Mouse (Mus musculus) erythroblast, adult 5-6 weeks (primary cell): ENCODE data around the gene Nkpd1. TPM values are rescaled to one million over a fixed set of nuclear protein-coding genes. Genes with fewer than 3 reads are reported as not detected.

ENCODE experiments used
- ATAC-seq: replicated peaks from 2 replicates; pipeline ENCODE4 v1.8.0; 2016; ENCODE audit warnings: moderate number of reproducible peaks, mild to moderate bottlenecking, moderate TSS enrichment, inconsistent platforms; ENCODE audit not compliant: poor library complexity, low FRiP score, severe bottlenecking
- total RNA-seq, 2 experiments: library from RNA; stranded (forward) in 1 of 2; stranded (reverse) in 1 of 2; fragments of 150-400 nt in 1 of 2; fragments of 200-764, 138-1000 nt in 1 of 2; gene quantifications; 2 replicates each; pipeline versions ENCODE4 v1.2.3 to v1.2.4; 2015 to 2017; ENCODE audit warnings: low replicate concordance in 2 of 2

Gene Nkpd1
- total RNA-seq, 2 experiments from 2014 or later: not detected

DNA sequence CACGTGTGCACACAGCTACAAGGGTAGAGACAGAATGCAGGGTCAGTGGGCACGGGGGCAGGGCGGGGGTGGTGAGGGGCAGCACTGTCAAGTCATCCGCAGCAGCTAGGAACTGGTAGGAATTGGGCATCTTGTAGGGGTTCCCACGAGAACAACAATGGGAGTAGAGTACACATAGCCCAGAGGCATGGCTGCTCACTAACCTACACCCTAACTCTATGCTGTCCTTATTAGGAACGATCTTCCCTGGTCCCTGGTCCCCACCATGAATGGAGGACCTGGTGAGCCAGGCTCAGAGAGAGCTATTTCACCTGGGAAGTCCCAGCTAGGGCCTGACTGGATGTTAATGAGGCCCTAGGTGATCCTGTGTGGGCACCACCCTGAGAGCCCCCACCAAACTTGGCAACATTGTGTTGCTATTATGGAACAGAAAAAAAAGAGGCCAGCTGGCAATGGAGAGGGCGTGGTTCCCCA is 24.1 kb downstream of the Nkpd1 start:
- ATAC-seq: no peak

DNA sequence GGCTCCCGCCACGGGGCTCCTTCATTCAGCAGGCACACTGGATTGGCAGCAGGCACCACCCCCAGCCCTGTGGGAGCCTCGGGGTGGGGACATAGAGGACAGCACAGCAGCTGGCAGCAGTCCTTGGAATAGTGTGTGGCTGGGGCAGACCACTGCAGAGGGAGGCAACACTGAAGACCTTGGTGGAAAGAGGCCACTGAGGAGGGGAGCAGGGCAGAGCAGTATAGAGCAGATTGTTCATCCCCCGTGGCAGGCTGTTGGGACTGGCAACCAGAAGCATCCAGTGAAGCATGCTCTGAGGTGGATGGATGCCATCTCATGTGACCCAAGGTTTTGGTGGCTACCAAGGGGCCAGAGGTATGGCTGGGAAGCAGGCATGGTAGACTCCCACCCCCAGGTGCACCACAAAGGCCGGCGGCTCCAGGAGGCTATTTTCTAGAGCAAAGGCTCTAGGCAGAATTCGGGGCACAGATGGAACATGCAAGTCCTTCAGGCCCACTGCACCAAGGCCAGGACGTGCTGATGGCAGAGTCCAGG is 24.6 kb downstream of the Nkpd1 start:
- ATAC-seq: no peak

DNA sequence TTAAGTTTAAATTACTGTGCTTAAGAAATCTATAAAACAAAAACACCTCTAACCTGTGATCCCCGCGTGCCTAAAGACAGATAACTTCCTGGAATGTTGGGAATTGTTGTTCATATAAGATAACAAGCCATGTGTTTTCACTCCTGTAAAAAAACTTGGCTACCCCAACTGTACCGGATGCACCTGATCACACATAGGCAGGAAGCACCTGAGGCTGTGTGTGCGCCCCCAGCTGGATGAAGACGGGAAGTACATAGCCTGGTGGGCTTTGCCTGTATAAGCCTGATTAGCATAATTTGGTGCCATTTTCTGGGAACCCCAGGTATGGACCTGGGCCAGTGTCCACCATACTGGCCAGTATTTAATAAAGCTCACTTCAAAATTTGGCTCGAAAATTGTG is 25.9 kb downstream of the Nkpd1 start:
- ATAC-seq: no peak

DNA sequence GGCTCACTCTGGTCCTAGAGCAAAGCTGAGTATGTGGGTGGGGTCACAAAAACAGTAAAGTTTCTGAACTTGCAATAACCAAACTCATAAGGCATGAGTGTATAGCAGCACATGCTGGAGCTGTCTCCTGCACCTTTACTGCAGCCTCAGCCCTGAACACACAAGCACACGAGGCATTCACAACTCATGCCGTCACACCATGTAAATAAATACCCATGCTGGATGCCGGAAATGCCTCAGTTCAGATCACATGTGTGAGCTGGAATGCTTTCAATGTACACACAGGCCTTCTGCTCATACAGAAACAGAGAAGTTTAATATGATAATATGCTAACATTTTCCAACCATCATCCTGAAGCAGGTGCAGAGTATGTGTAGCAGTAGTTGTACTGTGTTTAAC is 28.4 kb downstream of the Nkpd1 start:
- ATAC-seq: no peak

DNA sequence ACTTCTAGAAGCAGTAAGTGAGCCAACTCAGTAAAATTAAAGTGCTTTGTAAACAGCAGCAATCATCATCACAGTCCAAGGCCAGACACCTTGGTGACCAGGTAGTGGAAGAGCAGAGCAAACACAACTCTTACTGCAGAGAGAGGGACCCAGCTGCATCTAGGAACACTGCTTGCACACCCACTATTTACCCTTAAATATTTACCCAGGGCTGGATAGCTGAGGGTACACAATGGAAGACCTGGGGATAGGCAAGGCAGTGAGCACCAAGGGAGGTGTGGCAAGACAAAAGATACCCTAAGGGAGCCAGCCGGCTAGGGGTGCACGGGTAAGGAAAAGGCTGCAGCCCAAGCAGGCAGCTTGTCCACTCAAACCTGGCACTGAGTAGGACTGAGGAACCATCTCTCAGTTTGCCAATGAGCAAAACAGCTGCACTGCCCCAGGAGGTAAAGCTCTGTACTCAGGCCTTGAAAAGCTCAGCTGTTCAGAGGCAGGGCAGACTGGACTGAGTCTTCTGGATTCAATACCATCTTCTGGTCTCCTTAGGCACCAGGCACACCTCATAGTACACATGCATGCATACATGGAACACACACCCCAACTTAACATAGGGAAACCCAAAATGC is 29.8 kb downstream of the Nkpd1 start:
- ATAC-seq: no peak

DNA sequence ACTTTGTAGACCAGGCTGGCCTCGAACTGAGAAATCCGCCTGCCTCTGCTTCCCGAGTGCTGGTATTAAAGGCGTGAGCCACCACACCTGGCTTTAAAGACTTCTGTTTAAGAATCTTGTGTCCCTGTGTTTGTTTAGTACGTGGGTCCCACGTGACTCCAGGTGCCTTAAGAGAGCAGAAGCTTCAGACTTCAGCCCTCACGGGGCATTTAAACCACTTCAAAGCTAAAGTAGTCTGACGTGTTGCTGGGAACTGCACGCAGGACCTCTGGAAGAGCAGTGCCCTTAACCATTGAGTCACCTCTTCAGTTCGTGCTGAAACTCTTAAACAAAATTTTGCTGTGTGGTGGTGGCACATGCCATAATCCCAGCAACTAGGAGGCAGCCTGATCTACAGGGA is 31.8 kb downstream of the Nkpd1 start:
- no peak for ATAC-seq

DNA sequence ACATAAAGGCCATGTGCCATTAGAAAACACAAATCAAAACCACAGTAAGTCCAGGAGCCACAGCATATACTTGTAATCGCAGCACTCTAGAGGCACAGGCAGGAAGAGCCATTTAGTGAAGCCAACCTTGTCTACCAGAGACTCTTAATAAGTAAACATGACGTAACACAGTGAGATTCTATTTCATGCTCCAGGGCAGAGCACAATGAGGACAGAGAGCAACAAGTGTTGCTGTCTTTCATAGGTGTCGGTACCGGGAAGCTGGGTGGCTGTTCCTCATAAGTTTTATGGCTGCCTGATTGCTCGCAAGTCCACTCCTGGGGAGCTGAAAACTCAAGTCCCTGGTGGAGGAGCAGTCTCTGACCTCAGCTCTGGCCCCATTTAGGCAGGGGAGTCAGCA is 34.0 kb downstream of the Nkpd1 start:
- ATAC-seq: no peak

DNA sequence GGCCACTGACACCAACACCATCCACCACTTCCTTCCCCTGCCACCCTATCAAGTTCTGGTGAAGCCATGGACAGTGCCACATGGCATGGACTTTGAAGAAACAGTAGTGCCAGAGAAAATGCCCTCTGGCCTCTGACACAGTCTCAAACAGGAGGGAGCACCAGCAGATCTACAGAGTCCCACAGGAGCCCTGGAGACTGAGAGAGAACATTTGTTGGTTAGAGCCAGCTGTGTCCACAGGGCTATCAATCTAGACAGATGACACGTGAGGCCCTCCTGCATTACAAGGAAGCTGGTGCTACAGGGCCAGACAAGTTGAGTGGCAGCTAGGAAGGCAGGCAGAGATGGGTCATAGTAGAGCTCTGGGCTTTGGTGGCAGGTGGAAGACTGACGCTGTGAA is 34.8 kb downstream of the Nkpd1 start:
- ATAC-seq: no peak

DNA sequence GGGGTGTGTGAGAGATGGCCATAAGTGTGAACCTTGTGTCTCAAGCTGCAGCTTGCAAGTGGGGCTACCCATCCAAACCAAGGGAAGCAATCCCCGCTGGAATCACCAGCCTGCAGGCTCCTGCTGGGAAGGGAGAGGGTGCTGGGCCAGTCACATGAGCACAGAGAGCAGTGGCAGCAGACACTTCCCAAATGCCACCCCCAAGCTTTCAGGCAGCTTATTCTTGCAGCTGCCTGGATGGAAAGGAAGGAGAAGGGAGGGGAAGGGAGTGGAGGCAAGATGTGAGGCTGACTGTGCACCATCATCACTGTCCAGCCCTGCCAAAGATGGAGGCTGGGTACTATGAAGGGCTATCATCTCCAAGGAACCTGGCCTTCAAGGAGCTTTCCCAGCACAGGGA is 36.5 kb downstream of the Nkpd1 start:
- ATAC-seq: no peak

DNA sequence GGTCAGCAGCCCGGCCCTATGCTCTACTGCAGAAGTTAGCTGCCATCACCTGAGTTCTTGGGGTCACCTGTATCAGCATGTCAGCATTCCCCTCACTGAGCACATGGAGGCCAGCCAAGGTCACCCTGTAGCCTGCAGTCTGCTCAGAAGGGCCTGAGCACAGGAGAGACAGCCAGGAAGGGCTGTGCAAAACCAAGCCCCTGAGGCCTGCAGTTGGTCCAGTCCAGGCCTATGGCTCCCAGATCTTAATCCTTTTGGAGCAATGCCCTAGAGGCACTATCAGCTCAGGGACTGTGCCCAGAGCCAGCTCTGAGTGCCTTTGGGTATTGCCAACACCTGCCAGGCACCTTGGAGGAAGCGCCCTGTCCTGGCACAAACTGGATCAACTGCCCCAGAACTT is 39.4 kb downstream of the Nkpd1 start:
- ATAC-seq: no peak

DNA sequence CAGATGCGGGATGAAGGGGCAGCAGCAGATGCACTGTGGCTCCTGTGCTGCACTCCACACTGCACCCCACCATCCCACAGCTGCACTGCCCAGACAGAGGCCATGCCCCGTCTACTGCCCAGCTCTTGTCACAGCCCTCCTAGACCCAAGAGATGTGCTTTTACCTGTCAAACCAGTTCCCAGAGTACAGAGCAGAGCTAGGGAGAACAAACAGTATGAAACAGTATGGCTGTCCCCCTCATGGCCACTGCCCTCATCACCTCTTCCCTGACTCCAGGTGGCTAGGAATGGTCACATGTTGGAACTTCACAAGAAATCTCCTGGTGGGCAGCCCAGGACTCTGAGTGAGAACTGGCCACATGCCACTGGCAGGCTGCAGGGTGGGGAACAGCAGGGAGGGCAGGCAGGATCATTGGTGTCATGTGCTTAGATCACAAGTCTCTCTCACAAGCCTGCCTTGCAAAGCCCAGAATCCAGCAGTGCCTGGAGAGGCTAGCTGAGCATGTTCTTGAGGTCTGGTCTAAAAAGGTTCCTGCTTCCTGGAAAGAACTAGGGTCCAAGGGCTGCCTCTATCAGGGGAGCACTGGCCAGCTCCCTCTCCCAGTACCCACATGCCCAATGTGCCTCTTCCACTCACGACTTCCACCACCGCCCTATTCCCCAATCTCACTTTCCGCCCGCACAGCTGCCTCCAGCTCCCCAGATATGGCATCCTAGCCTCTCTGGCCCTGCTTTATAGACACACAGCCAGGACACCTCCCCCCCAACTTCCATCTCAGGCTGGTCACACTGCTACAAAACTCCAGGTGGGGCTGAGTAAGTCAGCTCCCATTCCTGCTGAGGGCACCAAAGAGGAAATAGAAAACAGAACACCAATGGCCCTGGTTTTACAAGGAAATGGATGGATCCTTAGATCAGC is 40.6 kb downstream of the Nkpd1 start:
- ATAC-seq: peak; percentile 29

DNA sequence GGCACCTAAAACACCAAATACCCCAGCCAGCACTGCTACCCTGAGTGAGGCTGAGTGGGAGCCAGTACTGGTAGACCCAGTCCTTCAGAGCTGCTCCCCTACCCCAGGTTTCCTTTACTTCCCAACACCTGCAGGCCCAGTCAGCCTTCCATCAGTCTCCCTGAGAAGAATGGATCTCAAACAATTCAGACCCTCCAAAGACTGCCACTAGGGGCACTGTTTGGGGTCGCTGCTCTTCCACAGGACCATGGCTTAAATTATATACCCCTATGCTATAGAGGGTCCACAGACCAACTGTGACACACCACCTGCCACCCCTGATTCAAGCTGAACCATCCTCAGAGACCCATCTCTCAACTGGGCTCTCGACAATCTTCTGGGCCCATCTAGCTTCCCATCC is 41.3 kb downstream of the Nkpd1 start:
- ATAC-seq: no peak

DNA sequence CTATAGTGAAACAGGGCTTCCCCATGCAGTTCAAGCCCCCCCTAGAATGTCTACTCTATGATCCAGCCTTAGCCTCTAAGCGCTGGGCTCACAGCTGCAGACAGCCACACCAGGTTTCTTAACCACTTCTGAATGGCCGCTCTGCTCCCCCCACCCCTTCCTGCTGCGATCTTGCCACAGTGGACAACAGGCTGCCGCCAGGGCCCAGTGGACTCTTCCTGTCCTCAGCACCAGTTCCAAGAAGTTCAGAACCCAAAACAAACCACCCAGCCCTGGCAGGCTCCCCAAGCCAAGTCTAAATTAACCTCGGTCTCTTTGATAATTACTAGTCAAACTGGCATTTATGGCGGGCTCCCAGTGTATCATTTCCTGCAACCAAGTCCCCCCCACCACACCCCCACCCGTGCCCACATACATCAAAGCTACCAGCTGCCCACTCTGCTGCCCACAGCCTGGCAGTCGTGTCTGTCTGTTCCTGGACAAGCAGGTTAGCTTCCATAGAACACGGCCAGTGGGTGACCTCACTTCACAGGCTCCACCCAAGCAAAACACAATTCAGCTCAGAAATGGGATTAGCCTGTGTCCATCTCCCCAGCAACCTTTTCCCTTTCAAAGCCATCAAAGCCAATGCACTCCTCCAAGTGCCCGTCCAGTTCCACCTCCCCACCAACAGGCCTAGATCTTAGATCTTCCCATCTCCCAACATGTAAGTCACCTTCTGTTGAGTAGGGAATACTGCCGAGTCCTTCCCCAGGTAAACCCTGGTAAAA is 43.0 kb downstream of the Nkpd1 start:
- ATAC-seq: no peak

DNA sequence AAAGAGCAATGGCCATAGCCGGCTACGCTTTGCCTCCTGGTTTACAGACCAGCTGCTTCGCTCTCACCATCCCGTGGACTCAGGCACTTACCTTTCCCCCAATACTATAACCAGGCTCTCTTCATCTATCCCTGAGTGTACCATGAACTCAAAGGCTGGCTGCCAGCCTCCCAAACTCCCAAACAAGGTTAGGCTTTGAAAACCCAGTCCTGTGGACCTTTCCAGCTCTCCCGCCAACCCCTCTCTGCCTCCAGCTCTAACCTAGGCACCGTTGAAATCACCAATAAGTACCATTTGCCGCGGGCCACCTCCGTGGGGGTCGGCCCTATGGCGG is 43.8 kb downstream of the Nkpd1 start:
- ATAC-seq: no peak

DNA sequence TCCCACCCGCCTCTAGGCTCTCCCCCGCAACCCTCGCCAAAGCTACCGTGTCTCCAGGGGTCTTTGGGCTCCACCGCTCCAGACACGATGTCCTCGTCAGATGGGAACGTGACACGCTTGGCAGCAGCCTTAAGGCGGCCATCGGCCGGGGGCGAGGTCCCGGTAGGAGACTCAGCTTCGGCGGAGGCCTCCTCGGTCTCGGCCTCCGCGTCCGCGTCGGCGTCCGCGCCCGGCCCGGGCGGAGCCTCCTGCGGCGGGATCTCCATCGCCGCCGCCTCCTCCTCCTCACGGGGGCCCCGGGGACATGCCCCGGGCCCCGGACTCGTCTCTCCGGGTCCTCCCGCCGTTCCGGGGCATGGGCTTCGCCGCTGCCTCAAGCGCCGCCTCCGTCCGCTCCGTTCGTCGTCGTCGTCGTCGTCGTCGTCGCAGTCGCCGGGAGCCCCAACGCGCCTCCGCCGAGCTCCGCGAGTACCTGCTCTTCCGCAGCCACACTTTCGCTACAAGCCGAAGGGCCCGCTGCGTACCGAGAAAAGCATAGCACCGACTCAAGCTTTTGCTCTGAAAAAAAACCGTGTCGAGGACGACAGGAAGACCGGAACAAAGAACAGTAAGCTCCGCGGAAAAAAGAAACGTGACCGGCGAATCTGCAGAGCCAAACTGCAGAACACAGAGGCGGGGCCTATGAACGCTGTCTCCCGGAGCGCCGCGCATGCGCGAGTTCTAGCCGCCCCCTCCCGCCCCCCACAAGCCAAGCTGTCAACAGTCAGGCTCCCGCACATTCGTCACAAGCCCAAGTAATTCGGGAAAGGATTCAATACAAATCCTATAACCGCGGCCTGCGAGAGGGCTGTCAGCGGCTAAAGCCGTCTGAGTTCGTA is 44.4 kb downstream of the Nkpd1 start:
- peak; percentile 79 for ATAC-seq

DNA sequence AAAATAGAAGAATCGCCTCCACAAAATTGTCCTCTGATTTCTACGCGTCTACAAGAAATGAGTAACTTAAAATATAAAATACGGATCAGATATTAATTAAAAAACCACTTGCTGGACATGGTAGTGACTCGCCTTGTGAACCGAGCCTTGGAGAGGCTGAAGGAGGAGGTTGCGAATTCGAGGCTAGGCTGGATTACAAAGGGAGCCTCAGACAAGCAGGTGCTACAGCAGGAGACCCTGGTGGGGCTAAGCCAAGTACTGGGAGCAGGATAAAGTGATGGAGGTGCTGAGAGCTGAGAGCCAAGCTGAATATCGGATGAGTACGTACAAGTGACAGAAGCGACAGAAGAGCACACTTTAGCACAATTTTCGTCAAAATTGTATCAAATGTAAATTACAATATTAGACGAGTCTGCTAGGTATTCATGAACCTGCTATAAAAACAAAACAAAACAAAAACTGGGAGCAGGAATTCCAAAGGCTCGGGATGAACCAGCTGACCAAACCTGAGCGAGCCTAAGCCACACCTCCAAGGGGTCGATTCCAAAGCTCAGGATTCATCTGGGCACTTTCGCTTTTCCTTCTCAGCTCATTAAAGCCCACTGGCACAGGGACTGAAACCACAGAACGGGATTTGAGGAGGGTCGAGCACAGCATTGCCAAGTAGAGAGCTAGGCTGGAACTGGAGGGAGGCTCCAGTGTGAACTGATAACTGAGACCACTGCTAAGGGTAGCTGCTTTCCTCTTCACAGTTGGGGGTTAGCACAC is 45.2 kb downstream of the Nkpd1 start, which contains the start of gene Ppp1r37:
Gene Ppp1r37 (minus strand): TSS at position 434 of the 768 bp plus-strand sequence.
- 0 out of 2 replicates have a peak, but pooled peaks have one; percentile 13 for ATAC-seq

DNA sequence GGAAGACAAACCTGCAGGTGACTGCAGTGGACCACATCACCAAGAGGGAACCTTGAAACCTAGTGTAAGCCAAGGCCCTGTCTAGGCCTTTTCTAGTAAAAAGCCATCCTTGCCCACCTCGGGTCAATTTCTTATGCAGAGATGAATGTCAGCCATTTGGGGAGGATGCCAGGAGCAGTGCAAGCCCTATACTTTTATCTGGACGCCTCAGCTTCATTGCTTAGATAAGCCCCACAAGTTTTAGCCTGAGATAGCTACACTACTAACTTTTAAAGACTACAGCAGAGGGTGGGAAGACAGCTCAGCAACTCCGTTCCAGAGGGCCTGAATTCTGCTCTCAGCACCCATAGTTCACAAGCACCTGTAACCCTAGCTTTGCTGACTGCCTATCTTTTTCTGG is 46.2 kb downstream of the Nkpd1 start:
- ATAC-seq: peak; percentile 64

DNA sequence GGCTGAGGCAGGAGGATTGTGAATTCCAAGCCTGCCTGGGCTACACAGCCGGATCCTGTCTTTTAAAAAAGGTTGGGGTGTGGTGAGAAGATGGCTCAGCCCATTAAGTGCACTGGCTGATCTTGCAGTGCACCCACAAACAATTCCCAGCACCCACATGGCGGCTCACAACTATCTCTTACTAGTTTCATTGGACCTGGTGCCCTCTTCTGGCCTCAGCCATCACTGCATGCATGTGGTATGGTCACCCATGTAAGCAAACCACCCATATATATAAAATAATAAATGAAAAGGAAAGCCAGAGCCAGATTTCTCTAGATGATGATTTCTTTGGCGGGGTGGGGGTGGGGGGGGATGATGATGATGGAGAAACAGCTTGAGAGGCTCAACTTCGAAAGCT is 46.8 kb downstream of the Nkpd1 start:
- no peak for ATAC-seq

DNA sequence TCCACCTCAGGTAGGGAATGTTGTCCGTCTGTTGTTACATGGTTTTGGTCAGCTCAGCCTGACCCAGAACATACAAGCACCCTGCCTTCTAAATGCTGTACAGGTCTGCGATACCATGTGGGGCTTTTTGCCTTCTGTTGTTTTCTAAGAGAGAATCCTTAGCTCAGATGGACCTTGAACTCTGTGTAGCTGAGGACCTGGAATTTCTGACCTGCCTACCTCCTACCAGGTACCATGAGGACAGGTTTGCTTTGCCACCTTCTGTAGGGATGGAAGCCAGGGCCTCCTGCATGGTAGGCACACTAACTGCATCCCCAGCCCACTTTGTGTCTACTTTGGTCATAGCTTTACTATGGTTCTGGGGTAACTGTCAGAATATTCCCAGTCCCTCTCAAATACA is 48.2 kb downstream of the Nkpd1 start:
- no peak for ATAC-seq
